Mouse (Mus musculus) gastrocnemius, postnatal 10 days (tissue): ENCODE measurements at regions not wholly inside any gene's neighbourhood (a gene's known extent, or its start where the extent isn't known, plus 50 kb on each side); places are given as distances from the start of the nearest gene placed in this dataset.

ENCODE experiments used
- DNase-seq: peaks from one replicate; pipeline ENCODE4 v3.0.0; 2021; ENCODE audit warnings: mixed read lengths

GRCm38 (mm10) chr3:34593279-34593678, 56.9 kb upstream of the Sox2 start:
- no peak for DNase-seq

DNA sequence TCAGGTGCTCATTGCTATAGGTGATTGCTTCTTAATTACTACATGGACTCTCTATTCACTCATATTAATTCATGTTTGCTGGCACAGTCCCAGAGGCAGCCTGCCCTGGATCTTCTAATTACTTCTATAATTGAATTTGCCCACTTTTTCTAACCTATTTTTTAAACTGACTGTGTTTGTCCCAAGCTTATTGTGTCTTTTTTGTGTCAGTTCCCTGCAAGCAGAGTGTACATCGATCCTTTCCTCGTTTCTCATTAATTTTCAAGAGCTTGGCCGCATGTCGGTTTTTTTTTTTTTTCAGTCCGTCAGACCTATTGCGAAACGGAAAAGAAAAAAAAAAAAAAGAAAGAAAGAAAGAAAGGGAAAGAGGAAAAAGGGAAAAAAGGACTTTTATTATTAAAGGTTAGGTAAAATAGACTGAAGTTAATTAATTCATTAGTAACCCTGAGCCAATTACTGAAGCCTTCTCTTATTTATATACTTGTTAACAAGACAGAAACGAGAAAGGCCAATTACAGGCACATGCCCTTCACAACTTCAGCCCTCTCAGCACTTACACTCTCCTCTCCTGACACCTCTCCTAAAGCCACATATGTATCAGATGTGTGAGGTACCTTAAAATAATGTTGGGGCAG, 72.2 kb upstream of the Sox2 start:
- DNase-seq = no peak

DNA sequence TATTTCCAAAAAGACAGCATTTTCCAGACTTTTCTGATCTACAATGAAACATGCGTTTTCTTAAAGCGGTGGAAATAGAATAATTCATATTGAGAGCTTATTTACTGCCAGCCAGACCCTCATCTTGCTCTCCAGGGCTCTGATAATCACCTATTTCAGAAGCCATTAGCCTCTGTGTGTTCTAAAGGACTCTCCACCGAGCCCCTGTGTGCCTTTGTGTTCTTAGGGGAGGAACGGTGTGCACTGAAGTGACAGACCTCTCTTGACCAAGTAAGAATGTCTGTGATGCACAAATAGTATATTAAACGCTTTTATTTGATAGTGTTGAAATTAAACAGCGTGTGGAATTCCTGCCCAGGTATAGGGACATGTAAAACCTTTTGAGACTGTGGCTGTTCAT, 73.1 kb upstream of the Sox2 start:
- no peak for DNase-seq

GRCm38 (mm10) chr3:34576159-34576558, 74.0 kb upstream of the Sox2 start:
- DNase-seq = no peak

- DNase-seq = no peak
These were observed 75.4 kb upstream of the Sox2 start for GRCm38 (mm10) chr3:34574711-34575350.

DNA sequence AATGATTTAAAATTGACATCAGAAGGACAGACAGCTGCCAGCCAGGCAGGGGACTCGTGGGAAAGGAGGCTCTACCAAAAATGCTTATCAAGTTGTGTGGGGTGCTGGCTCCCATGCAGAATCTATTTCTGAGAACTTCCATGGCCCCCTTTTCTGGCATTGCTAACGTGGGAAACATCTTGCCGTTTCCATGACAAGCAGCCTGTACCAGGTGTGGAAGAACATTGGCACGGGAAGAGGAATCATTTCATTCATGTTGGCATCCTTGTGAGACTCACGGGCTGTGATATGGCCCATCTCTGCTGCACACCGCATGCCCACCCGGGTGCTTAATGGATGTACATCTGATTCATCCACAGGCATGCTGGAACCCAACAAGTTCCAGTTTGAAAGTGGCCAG, 76.9 kb upstream of the Sox2 start:
- no peak for DNase-seq

DNA sequence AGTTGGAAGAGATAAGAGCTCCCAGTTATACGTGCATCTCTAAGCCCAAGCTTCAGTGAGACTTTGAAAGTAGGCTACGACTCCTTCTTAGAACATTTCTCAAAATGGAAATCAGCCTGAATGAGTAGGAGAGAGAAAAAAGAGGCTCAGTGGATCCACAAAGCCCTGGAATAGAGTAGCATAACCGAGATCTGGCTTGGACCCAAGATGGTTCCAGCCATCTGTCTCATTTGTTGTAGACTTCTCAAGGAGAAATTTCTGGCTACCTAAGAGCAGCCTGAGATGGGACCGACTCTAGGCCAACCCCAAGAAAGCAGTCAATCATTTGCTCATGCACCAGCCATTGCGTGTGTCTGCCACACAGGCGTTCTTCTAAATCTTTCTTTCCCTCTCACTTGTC, 78.1 kb upstream of the Sox2 start:
- DNase-seq = no peak

GRCm38 (mm10) chr3:34571630-34572029, 78.6 kb upstream of the Sox2 start:
- no peak for DNase-seq

- peak; percentile 50 for DNase-seq
These were observed 80.2 kb upstream of the Sox2 start for GRCm38 (mm10) chr3:34569998-34570397.

DNA sequence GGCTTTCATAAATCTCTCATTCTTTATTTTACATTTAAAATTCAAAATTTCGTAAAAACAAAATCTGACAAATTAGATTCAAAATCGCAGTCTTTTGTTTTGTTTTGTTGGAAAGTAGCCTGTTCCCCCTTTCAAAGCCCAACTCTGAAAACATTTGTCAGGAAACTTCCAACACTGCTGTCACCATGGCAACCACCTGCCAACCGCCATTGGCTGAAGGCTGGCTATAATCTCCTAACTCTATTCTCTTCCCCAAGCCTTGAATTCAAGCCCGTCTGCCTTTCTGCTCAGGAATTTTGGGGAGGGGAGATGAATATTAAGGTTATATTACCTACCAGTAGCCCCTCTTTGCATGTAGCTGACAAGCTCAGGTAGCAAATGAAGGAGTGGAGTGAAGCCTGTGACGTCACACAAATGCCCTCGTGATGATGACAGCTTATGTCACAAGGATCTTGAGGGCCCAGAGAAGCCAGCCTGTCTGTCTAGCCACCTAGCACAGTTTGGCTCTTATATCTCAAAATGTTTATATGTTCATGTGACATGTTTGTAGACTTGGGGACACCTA, 82.0 kb upstream of the Sox2 start:
- no peak for DNase-seq

- DNase-seq = no peak
These were observed 84.8 kb upstream of the Sox2 start for GRCm38 (mm10) chr3:34565386-34565785.

GRCm38 (mm10) chr3:34562893-34563292, 87.3 kb upstream of the Sox2 start:
- DNase-seq = no peak

DNA sequence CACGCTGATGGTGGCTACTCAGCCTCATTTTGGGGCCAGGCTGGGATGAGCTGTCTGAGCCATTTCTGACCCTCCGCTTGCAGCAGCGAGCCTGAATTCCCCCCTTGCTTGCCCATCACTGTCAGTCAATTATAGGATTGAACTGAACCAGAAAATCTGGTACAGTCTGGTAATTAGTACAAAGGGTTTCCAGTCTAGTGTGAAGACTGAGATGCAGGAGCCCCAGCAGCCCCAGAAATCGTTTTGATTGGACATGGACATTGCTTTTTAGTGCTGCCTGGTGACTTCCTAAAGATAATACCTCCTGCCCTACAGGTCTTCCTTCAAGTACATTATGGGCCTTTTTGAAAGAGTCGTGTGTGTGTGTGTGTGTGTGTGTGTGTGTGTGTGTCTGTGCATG, 88.5 kb upstream of the Sox2 start:
- no peak for DNase-seq

GRCm38 (mm10) chr3:34559841-34560703, 90.1 kb upstream of the Sox2 start:
- no peak for DNase-seq

DNA sequence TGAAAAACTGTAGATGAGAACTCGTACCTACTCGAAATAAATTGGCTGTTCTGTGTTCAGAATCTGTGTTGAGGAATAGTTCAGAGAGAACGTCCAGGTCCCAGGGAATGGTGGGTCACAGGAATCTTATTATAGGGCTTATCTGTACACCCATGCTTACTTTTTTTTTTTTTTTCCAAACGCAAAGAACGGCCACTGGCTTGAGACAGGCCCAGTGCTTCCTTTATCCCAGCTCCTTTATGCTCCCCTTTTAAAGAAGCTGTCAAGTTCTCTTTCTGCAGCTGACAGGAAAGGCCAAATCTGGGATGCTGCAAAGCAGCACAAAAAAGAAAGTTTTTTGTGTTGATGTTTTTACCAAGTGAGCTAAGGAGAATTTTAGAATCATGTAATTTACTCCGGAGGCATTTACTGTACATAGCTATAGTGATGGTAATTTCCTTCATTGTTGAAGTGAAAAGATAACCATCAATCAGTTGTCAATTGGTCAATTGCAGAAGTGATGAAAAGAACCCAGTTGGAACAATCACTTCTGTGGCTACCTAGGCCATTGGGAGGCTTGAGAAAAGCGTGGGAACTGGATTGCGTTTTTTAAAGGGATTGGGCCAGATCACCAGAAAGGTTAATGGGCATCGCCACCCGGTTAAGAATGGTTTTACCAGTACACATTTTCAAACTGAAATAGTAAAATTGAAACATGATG, 91.2 kb upstream of the Sox2 start:
- no peak for DNase-seq

DNA sequence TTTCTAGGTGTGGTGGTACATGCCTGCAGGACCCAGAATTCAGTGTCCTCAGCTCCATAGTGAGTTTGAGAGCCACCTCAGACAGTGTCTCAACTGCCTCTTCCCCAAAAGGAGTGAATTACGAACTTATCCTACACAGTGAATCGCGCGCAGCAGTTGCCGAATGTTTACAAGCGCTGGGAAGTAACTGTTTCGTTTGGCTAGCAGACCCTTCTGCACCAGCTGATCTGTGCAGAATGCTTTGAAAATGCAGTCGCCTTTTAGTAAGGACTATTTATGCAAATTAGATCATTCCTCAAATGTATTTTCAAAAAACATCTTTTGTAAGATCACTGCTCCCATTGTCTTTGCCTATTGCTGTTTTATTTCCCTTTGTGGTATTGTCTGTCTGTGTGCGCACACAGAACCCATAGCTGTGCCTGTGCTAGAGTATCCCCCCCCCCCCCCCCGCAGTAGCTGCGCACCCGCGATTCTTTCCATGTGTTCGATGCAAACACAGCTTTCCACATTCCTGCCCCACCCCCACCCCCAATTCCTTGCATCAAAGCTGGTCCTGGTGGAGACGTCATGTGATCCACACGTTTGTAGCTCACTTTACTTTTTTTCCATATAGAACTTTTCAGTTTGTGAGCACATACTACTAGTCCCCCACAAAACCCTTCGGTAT, 97.5 kb upstream of the Sox2 start:
- DNase-seq = no peak

DNA sequence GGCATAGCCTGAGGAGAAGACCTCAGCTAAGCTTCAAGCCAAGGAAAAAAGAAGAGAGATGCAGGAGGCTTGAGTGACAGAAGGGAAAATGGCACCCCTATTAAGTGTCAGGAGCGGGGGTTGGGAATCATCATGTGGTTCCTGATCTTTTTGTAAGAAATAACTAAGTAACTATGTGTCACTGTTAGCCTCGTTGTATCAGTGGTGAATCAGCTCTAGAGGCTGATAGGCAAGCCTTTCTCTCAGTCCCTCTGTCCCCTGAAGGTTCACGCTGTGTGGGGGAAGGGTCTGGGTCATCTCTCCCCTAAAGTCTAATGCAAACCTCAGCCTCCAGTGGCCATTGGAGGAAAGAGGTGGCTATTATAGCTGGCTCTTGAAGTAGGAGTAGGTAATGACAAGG, 99.1 kb upstream of the Sox2 start:
- no peak for DNase-seq

- DNase-seq = no peak
These were observed 100.0 kb upstream of the Sox2 start for GRCm38 (mm10) chr3:34550189-34550588.

DNA sequence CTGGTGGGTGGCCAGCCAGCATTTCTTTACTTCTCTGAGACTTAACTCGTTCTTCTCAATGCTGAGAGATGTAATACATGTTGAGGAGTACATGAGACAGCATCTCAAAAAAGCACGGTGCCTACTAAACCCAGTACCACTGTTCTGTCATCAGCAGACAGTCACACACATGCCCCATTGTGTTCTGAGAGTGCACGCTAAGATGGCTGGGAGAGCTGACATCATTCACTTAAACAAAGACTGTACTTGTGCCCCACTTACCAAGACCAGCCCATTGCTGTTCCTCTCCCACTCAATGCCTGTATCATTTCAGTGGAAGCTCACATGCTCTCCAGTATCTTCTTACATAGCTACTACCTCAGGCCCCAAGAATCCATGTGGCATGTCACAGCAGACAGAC, 117.8 kb upstream of the Sox2 start:
- DNase-seq = no peak

DNA sequence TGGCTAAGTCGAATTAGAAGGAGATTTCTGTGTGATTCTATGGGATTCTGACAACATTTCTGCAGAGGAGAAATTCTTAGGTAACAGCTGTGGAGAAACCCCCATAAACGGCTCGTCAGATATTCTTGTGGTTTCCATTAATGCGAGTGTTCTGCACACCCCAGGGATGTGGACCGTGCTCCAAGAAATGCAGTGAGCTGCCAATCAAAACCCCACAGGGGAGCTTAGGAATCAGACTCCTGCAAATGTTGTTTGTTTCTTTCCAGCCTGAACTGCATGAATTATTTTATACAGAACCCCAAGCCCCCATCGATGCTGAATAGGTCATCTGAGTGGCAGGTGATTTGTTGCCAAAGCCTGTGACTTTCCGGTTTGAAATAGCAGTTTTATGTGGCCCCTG, 118.4 kb upstream of the Sox2 start:
- DNase-seq = no peak

DNA sequence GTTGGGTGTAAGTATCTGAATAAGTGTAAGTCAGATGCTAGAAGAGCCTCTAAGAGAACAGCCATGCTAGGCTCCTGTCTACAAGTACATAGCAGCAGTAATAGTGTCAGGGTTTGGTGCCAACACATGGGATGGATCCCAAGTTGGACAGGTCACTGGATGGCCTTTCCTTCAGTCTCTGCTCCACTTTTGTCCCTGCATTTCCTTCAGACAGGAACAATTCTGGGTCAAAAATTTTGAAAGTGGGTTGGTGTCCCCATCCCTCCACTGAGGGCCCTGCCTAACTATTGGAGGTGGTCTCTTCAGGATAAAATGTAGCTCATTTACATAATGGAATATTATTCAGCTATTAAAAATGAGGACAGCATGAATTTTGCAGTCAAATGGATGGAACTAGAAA, 122.7 kb upstream of the Sox2 start:
- no peak for DNase-seq

DNA sequence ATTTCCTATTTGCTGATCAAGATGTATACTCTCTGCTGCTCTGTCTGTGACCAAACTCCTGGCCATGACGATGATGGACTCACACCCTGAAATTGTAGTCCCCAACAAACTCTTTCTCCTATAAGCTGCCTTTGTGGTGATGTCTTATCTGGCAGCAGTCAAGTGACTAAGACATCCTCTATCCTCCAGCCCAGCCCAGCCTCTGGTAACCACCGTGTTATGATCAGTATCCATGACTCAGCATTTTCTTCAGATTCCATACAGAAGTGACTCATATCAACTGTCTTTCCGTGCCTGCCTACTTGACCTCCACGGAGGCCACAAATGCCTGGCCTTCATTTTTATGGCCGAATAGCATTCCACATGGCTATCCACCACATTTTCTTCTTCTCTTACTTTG, 124.5 kb upstream of the Sox2 start:
- no peak for DNase-seq
